Mouse (Mus musculus) heart, adult 2 months (tissue): ENCODE data around the gene 4930579F01Rik. TPM values are rescaled to one million over a fixed set of nuclear protein-coding genes. Genes with fewer than 3 reads are reported as not detected.
"Not testable (repeated sequence)": the region's sequence is repeated elsewhere in the genome, so short reads cannot be mapped to it uniquely, and the experiment has no call there.

Experiments used
- DNase-seq, 2 experiments: peaks; one replicate each; pipeline ENCODE4 v3.0.0; 2021
- H3K27ac ChIP-seq: fragments of 200-600 bp; 2 replicates; pipeline ENCODE4 v1.8.1; 2022
- H3K27me3 ChIP-seq: fragments of 200-500 bp; 2 replicates; pipeline ENCODE4 v1.6.1; 2012; ENCODE audit warnings: mild to moderate bottlenecking, low read length, inconsistent platforms, mixed read lengths; ENCODE audit not compliant: control insufficient read depth, insufficient read depth
- H3K36me3 ChIP-seq: fragments of 200-500 bp; 2 replicates; pipeline ENCODE4 v1.6.1; 2012; ENCODE audit warnings: low read length, inconsistent platforms; ENCODE audit not compliant: control insufficient read depth, insufficient read depth
- H3K4me1 ChIP-seq: fragments of 200-500 bp; 2 replicates; pipeline ENCODE4 v1.6.1; 2011; ENCODE audit warnings: low read length; ENCODE audit not compliant: control insufficient read depth, insufficient read depth
- H3K4me3 ChIP-seq: fragments of 200-600 bp; 2 replicates; pipeline ENCODE4 v1.8.1; 2022
- H3K79me2 ChIP-seq: fragments of 200-500 bp; replicated peaks from 2 replicates; pipeline ENCODE4 v1.6.1; 2012; ENCODE audit warnings: mild to moderate bottlenecking, inconsistent platforms, low read length, moderate library complexity, mixed read lengths; ENCODE audit not compliant: control insufficient read depth, insufficient read depth
- H3K9ac ChIP-seq: fragments of 200-500 bp; 2 replicates; pipeline ENCODE4 v1.6.1; 2012; ENCODE audit warnings: low read depth, mild to moderate bottlenecking, control low read depth, inconsistent platforms, low read length, mixed read lengths
- CTCF ChIP-seq: fragments of 200-600 bp; IDR thresholded peaks from 2 replicates; pipeline ENCODE4 v1.8.1; 2022; ENCODE audit warnings: antibody characterized with exemption, mild to moderate bottlenecking, moderate library complexity
- EP300 ChIP-seq: fragments of 200-500 bp; IDR thresholded peaks from 2 replicates; pipeline ENCODE4 v1.6.1; 2011; ENCODE audit warnings: low read depth, low read length, control low read depth; ENCODE audit not compliant: insufficient read depth
- POLR2A ChIP-seq: fragments of 200-500 bp; IDR thresholded peaks from 2 replicates; pipeline ENCODE4 v1.6.1; 2011; ENCODE audit warnings: mild to moderate bottlenecking, low read depth, low read length, control low read depth; ENCODE audit not compliant: insufficient read depth
- WGBS: fragments of 180-500 bp; shearing (Covaris S2); methylation state at CpG from one replicate; pipeline ENCODE4 v1.1.7; 2018; 5-methylcytosine and 5-hydroxymethylcytosine counted together
- intact Hi-C: fragments of 180-260 bp; cut with DNase I; formaldehyde crosslinking; loops from one replicate; pipeline ENCODE4 v1.15.1; 2025
- polyA plus RNA-seq: library from polyadenylated mRNA; depleted of rRNA; stranded (reverse); fragments of >200 nt; gene quantifications from 2 replicates; pipeline ENCODE4 v1.2.3, GENCODE M21; 2012
- total RNA-seq, 2 experiments: library from RNA; stranded (reverse); gene quantifications; 2 replicates each; pipeline ENCODE4 v1.2.3; 2021

Gene 4930579F01Rik
- total and polyA plus RNA-seq, 3 experiments = 0.06 TPM; not detected in 2

DNA sequence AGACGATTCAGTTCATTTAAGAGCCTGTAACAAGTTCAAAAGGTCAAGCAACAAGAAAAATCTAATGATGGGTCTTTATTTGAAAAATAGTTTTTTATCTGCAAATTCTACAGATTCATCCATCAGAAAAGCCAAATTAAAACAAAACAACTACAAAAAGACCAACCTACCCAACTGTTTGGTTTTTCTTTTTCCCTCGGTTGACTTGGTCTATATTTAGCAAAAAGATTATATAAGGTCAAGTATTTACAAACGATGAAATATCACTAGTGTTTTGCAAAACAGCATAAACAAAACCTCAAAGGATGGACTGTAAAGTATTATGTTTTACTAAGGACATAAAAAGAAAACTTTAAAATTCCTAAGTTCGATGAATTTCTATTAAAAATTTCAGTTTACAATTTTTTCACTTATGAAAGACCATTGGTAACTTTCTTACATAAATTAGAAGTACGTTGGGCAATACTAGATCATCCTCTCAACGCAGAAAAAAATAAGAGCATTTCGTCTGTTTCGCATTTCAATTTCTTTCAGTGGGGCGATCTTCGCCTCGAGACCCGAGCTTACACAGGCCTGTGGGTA is 50.8 kb downstream of the 4930579F01Rik start:
- intact Hi-C loops = loop anchor here (2.0 kb wide), 2 partner anchors 46 to 76 kb away; partner anchors contain the start of gene Gm5105
- H3K27me3 ChIP-seq = no peaks in the 10 kb centered on the region
- H3K4me1 ChIP-seq = peaks cover 2% of the 10 kb centered on the region; the same call in 1 of the 2 replicates
- H3K79me2 ChIP-seq = no peaks in the 10 kb centered on the region
- peak overlapping the region; percentile 58 for H3K9ac ChIP-seq
- H3K27ac ChIP-seq = peak overlapping the region; percentile 98
- H3K4me3 ChIP-seq = peak overlapping the region; percentile 99
- WGBS = 2% methylated on average over 12 of the region's 12 CpGs
- DNase-seq = no peak
- H3K36me3 ChIP-seq = peaks cover 3% of the 10 kb centered on the region; the same call in 1 of the 2 replicates
- TF ChIP-seq CTCF = no peak
- TF ChIP-seq POLR2A = no peak
- TF ChIP-seq EP300 = no peak

DNA sequence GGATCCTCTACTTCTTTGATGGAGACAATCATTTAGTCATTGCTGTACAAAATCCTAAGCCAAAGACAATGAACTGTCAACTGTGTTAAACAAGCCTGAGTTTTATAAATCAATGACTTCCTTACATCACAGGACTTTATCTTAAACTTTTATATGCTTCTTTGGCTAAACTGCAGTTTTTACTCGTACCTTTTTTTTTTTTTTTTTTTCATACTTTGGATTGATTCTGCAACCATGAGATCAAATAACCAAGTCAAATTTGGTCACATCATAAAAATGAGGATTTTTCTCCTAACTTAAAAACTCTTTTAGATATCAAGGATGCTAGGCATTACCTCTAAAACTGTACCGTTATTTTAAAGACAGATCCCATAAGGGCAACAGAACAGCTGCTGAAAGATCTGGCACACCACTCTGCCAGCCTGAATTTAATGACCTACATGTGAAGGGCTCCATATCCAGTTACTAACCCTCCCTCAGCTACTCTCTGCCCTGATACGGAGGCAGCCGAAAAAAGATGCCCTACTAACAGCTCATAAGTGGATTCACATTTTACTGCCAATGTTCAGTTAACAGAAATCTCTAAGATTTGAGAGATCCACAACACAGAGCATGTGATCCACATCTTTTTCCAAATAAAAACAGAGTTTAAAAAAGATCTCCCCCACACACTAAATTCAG is 51.4 kb downstream of the 4930579F01Rik start:
- WGBS = 48% methylated on average over 4 of the region's 4 CpGs
- Histone ChIP-seq H3K27ac (peak overlapping the region; percentile 98), H3K36me3 (peaks cover 3% of the 10 kb centered on the region; the same call in 1 of the 2 replicates), H3K4me1 (peaks cover 2% of the 10 kb centered on the region; the same call in 1 of the 2 replicates), H3K4me3 (peak overlapping the region; percentile 99), H3K9ac (no peak overlapping the region), H3K27me3 (no peaks in the 10 kb centered on the region), H3K79me2 (no peaks in the 10 kb centered on the region)
- DNase-seq = peak in 1 of 2 experiments; percentile 39
- intact Hi-C loops = loop anchor here (2.0 kb wide), 2 partner anchors 45 to 75 kb away; partner anchors contain the start of gene Gm5105
- TF ChIP-seq EP300 (0 out of 2 replicates have a peak, but pooled peaks have one; percentile 11), POLR2A (no peak)

DNA sequence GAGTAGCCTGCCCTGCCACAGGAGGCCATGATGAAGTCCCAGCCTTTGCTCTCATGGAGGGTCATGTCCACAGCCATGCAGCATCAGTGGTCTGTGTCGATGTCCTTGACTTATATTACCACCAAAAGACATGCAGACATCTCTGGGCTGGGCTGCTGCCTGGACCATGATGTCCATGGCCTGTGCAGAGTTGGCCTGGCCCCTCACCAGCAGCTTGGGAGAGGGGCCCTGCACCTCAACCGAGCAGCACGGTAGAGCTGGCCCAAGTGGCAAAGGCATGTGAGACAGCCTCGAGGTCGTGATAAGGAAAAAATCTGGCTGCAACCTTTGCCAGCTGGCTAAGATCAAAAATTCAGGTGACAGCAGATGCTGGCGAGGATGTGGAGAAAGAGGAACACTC is 54.0 kb downstream of the 4930579F01Rik start:
- TF ChIP-seq CTCF (no peak), POLR2A (no peak), EP300 (no peak)
- peak; percentile 26 to 40 for DNase-seq
- Histone ChIP-seq H3K79me2 (no peaks in the 10 kb centered on the region), H3K27me3 (no peaks in the 10 kb centered on the region), H3K4me1 (peaks cover 2% of the 10 kb centered on the region; the same call in 1 of the 2 replicates), H3K36me3 (peaks cover 3% of the 10 kb centered on the region; the same call in 1 of the 2 replicates), H3K9ac (no peak overlapping the region), H3K27ac (peak overlapping the region; percentile 12), H3K4me3 (no peak overlapping the region)
- 50% methylated on average over 6 of the region's 6 CpGs for WGBS
- intact Hi-C loops = no loop called here

DNA sequence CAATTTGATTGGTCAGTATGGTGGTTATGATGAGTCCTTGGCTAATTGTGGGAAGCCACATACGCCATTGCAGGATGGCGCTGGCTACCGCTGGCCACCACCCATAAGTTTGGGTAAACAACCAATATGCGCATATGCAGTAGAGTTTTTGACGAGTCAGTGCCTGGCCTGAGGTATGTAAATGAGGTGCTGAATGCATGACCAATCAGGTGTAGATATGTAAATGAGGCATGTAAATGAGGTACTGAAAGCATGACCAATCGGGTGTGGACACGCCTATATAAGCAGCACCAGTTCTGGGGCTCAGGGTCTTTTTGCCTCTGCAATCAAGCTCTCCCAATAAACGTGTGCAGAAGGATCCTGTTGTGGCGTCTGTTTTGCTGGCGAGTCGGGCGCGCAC is 55.5 kb downstream of the 4930579F01Rik start:
- H3K27ac ChIP-seq, H3K4me1 ChIP-seq, H3K79me2 ChIP-seq, H3K27me3 ChIP-seq, intact Hi-C loops, H3K4me3 ChIP-seq, H3K36me3 ChIP-seq, H3K9ac ChIP-seq, DNase-seq: not testable (repeated sequence)
- 96% methylated on average over 13 of the region's 13 CpGs for WGBS

DNA sequence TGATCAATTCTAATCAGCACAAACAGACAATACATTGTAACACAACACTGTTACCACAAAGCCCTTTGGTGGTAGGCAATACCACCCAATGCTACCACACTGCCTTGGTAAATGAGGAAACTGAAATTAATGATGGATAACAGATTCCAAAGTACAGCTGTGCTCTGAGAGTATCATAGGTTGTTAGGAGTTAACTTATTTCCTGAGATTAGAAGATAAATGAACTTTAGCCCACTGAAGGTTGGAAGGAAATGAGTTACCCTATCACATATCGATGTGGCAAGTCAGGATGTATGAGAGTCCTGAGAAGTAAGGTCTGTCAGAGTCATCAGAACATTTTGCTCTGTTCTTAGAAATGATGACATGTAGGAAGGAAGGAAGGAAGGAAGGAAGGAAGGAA is 59.1 kb downstream of the 4930579F01Rik start:
- intact Hi-C loops = no loop called here
- Histone ChIP-seq H3K27me3 (no peaks in the 10 kb centered on the region), H3K4me3 (no peak overlapping the region), H3K9ac (no peak overlapping the region), H3K36me3 (no peaks in the 10 kb centered on the region), H3K4me1 (peaks cover 1% of the 10 kb centered on the region; the same call in 1 of the 2 replicates), H3K27ac (no peak overlapping the region), H3K79me2 (no peaks in the 10 kb centered on the region)
- DNase-seq = no peak
- 57% methylated on average over 1 of the region's 1 CpGs for WGBS
- no peak for TF ChIP-seq CTCF
- TF ChIP-seq POLR2A = no peak
- TF ChIP-seq EP300 = no peak

DNA sequence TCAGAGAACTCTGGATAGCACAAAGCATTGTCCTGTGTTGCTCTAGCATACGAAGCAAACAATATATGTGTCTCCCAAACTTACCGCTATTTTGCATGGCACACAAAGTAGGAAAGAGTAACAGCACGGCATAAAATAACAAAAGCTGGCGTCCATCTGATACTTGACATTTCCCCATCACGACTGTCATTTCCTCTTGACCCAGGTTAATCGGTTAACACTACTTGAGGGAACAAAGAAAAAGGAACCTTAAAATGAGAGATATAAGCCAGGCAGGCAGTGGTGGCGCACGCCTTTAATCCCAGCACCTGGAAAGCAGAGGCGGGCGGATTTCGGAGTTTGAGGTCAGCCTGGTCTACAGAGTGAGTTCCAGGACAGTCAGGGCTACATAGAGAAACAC is 59.7 kb downstream of the 4930579F01Rik start:
- no peak overlapping the region for H3K4me3 ChIP-seq
- H3K79me2 ChIP-seq = no peaks in the 10 kb centered on the region
- 67% methylated on average over 11 of the region's 11 CpGs for WGBS
- H3K4me1 ChIP-seq = peaks cover 1% of the 10 kb centered on the region
- intact Hi-C loops = no loop called here
- H3K9ac ChIP-seq = no peak overlapping the region
- no peak overlapping the region for H3K27ac ChIP-seq
- TF ChIP-seq POLR2A (no peak), CTCF (no peak), EP300 (no peak)
- DNase-seq = no peak
- no peaks in the 10 kb centered on the region for H3K36me3 ChIP-seq
- H3K27me3 ChIP-seq = no peaks in the 10 kb centered on the region
